In genomic region chr3:41234191-41234590, GRCm38 (mm10) we compare ENCODE assay signal across 19 mouse cellular contexts.
DNase-seq lines count a peak whose midpoint lies in the region; ATAC-seq and TF ChIP-seq lines count a peak whose summit lies in the region.
"Had no signal": no experiment of that assay in that cellular context is flagged by ENCODE, and none has a peak within 500 bp of the region (broad histone marks: within the 10 kb centered on the region; RNA-seq: fewer than 3 reads in every experiment).

No protein-coding gene starts in this region.

- no peaks in the 10 kb centered on the region for H3K36me3 ChIP-seq in forebrain, embryonic 15.5 days
- H3K36me3 ChIP-seq in forebrain, embryonic 10.5 days (replicated peaks): no peaks in the 10 kb centered on the region
- H3K36me3 ChIP-seq in kidney, postnatal 0 days (ENCODE audit: insufficient read depth, low read length): no peaks in the 10 kb centered on the region
- no peaks in the 10 kb centered on the region for H3K36me3 ChIP-seq in kidney, adult 2 months (ENCODE audit: control insufficient read depth, insufficient read depth, low read length)
- H3K36me3 ChIP-seq: embryonic facial prominence, embryonic 12.5 days; heart, embryonic 13.5 days; midbrain, embryonic 13.5 days had no signal

- no peak overlapping the region for H3K4me2 ChIP-seq in forebrain, embryonic 15.5 days (replicated peaks)
- H3K4me2 ChIP-seq in kidney, postnatal 0 days (ENCODE audit: low read length): no peak overlapping the region
- H3K4me2 ChIP-seq: embryonic facial prominence, embryonic 12.5 days; midbrain, embryonic 13.5 days had no signal

- no peak overlapping the region for H3K9ac ChIP-seq in forebrain, embryonic 15.5 days (replicated peaks)
- H3K9ac ChIP-seq in kidney, postnatal 0 days (ENCODE audit: low read depth, low read length): no peak overlapping the region
- H3K9ac ChIP-seq: embryonic facial prominence, embryonic 12.5 days; forebrain, postnatal 0 days; heart, embryonic 13.5 days; midbrain, embryonic 13.5 days had no signal

- intact Hi-C loops in left cerebral cortex, postnatal 4 days (cut with DNase I): no loop called here

- no peak overlapping the region for H3K4me3 ChIP-seq in forebrain, embryonic 15.5 days
- no peak overlapping the region for H3K4me3 ChIP-seq in forebrain, embryonic 10.5 days
- no peak overlapping the region for H3K4me3 ChIP-seq in kidney, postnatal 0 days (replicated peaks; ENCODE audit: low read depth, low read length)
- H3K4me3 ChIP-seq in kidney, adult 2 months (ENCODE audit: insufficient read depth, low read depth, low read length): no peak overlapping the region
- H3K4me3 ChIP-seq: embryonic facial prominence, embryonic 12.5 days; erythroblast, embryonic 14.5 days; heart, embryonic 13.5 days; midbrain, embryonic 13.5 days; myocyte had no signal

- no peak for TF ChIP-seq POLR2A in kidney, adult 2 months (IDR thresholded peaks at IDR 0.05; ENCODE audit: low read depth, low read length)

- no peaks in the 10 kb centered on the region for H3K27me3 ChIP-seq in forebrain, embryonic 15.5 days
- H3K27me3 ChIP-seq in forebrain, embryonic 10.5 days (ENCODE audit: poor library complexity, severe bottlenecking): no peaks in the 10 kb centered on the region
- no peaks in the 10 kb centered on the region for H3K27me3 ChIP-seq in kidney, postnatal 0 days (ENCODE audit: insufficient read depth, low read length)
- H3K27me3 ChIP-seq in kidney, adult 2 months (replicated peaks; ENCODE audit: control insufficient read depth, insufficient read depth, low read length): no peaks in the 10 kb centered on the region
- H3K27me3 ChIP-seq: heart, embryonic 13.5 days; midbrain, embryonic 13.5 days had no signal

- no peak for DNase-seq in forebrain, embryonic 10.5 days (ENCODE audit: extremely low spot score, low spot score)
- DNase-seq in kidney, postnatal 0 days (ENCODE audit: low spot score): peak; percentile 44
- DNase-seq in kidney, adult 2 months: no peak
- peak; percentile 34 for DNase-seq in lung, postnatal 10 days
- DNase-seq in lung, postnatal 25 days (ENCODE audit: low spot score): no peak
- no peak for DNase-seq in left cerebral cortex, postnatal 4 days
- DNase-seq: B cell, adult 2 months; cerebellum, adult 9-11 months; gastrocnemius, postnatal 36 days; liver had no signal

- H3K4me1 ChIP-seq in forebrain, embryonic 15.5 days: no peaks in the 10 kb centered on the region
- peaks cover 4% of the 10 kb centered on the region; the same call in 1 of the 2 replicates for H3K4me1 ChIP-seq in forebrain, embryonic 10.5 days
- no peaks in the 10 kb centered on the region; the same call in 1 of the 2 replicates for H3K4me1 ChIP-seq in kidney, postnatal 0 days (replicated peaks; ENCODE audit: insufficient read depth, low read length)
- no peaks in the 10 kb centered on the region for H3K4me1 ChIP-seq in kidney, adult 2 months (ENCODE audit: control insufficient read depth, insufficient read depth, low read length)
- H3K4me1 ChIP-seq: embryonic facial prominence, embryonic 12.5 days; midbrain, embryonic 13.5 days had no signal

- TF ChIP-seq CTCF in kidney, postnatal 0 days (IDR thresholded peaks at IDR 0.05; ENCODE audit: low read depth): no peak
- TF ChIP-seq CTCF in kidney, adult 2 months (conservative IDR thresholded peaks at IDR 0.05; ENCODE audit: insufficient read depth, insufficient read length, low read depth, low read length): no peak

- no peaks in the 10 kb centered on the region for H3K9me3 ChIP-seq in forebrain, embryonic 15.5 days
- no peaks in the 10 kb centered on the region for H3K9me3 ChIP-seq in forebrain, embryonic 10.5 days
- H3K9me3 ChIP-seq in kidney, postnatal 0 days (replicated peaks; ENCODE audit: low read length): no peaks in the 10 kb centered on the region
- H3K9me3 ChIP-seq: embryonic facial prominence, embryonic 12.5 days; heart, embryonic 13.5 days; midbrain, embryonic 13.5 days had no signal

- no peak overlapping the region for H3K27ac ChIP-seq in forebrain, embryonic 15.5 days (replicated peaks)
- no peak overlapping the region for H3K27ac ChIP-seq in forebrain, embryonic 10.5 days
- H3K27ac ChIP-seq in kidney, postnatal 0 days: no peak overlapping the region
- no peak overlapping the region for H3K27ac ChIP-seq in kidney, adult 2 months (ENCODE audit: insufficient read depth, low read depth, low read length)
- H3K27ac ChIP-seq: embryonic facial prominence, embryonic 12.5 days; heart, embryonic 13.5 days; midbrain, embryonic 13.5 days had no signal

- WGBS in forebrain, embryonic 15.5 days: 73% methylated on average over 7 of the region's 7 CpGs
- WGBS in forebrain, embryonic 10.5 days: 71% methylated on average over 7 of the region's 7 CpGs
- 65% methylated on average over 7 of the region's 7 CpGs for WGBS in kidney, postnatal 0 days
- WGBS in kidney, adult 2 months: 69% methylated on average over 7 of the region's 7 CpGs

- ATAC-seq in forebrain, embryonic 15.5 days (replicated peaks): 0 out of 2 replicates have a peak, but pooled peaks have one; percentile 36
- peak; percentile 52; the same call in 1 of the 2 replicates for ATAC-seq in kidney, postnatal 0 days (replicated peaks; ENCODE audit: low FRiP score, low read depth)
- ATAC-seq: hindbrain, embryonic 16.5 days; intestine, postnatal 0 days; midbrain, embryonic 13.5 days had no signal

Comparison
In these comparisons a context has a peak if more than half of its experiments do, and no peak if none do; other contexts are left out.
1. DNase-seq: peak in kidney, postnatal 0 days (single experiment) and lung, postnatal 10 days (single experiment); none in forebrain, embryonic 10.5 days (single experiment), kidney, adult 2 months (single experiment), lung, postnatal 25 days (single experiment) and left cerebral cortex, postnatal 4 days (single experiment).